Mouse (Mus musculus) Muller cell, postnatal 12 days (primary cell): ENCODE measurements around the gene Tmem150a.

ENCODE experiments used
- DNase-seq: peaks from one replicate; pipeline ENCODE4 v3.0.0-alpha.2; 2015; ENCODE audit errors: inconsistent ontology term

The Tmem150a gene

GRCm38 (mm10) chr6:72374206-72374605 is 19.0 kb downstream of the Tmem150a start:
- DNase-seq = peak; percentile 16

GRCm38 (mm10) chr6:72374820-72375563 is 19.7 kb downstream of the Tmem150a start:
- DNase-seq = no peak

- DNase-seq = no peak
Observed at GRCm38 (mm10) chr6:72378510-72379234, 23.4 kb downstream of the Tmem150a start.

GRCm38 (mm10) chr6:72379377-72380130 is 24.3 kb downstream of the Tmem150a start:
- DNase-seq = peak; percentile 44

- DNase-seq = peak; percentile 94
Observed at GRCm38 (mm10) chr6:72380131-72380770, 25.0 kb downstream of the Tmem150a start, which contains the start of gene Vamp5. Gene Vamp5, minus strand, starts transcription at chr6:72380468.

- DNase-seq = no peak
Observed at GRCm38 (mm10) chr6:72382494-72382893, 27.2 kb downstream of the Tmem150a start.

- peak; percentile 38 for DNase-seq
Observed at GRCm38 (mm10) chr6:72383142-72383820, 28.0 kb downstream of the Tmem150a start.

- DNase-seq = no peak
Observed at GRCm38 (mm10) chr6:72383952-72384351, 28.7 kb downstream of the Tmem150a start.

- no peak for DNase-seq
Observed at GRCm38 (mm10) chr6:72385258-72385657, 30.0 kb downstream of the Tmem150a start.

- no peak for DNase-seq
Observed at GRCm38 (mm10) chr6:72386561-72386960, 31.3 kb downstream of the Tmem150a start.

- DNase-seq = peak; percentile 66
Observed at GRCm38 (mm10) chr6:72387816-72388215, 32.6 kb downstream of the Tmem150a start.

GRCm38 (mm10) chr6:72388266-72388665 is 33.0 kb downstream of the Tmem150a start:
- DNase-seq = no peak

GRCm38 (mm10) chr6:72388791-72389329 is 33.6 kb downstream of the Tmem150a start:
- no peak for DNase-seq

- no peak for DNase-seq
Observed at GRCm38 (mm10) chr6:72389471-72389940, 34.3 kb downstream of the Tmem150a start.

GRCm38 (mm10) chr6:72389941-72390771 is 34.9 kb downstream of the Tmem150a start, which contains the start of gene Vamp8:
Gene Vamp8, minus strand, starts transcription at chr6:72390703.
- DNase-seq = peak; percentile 93

GRCm38 (mm10) chr6:72390795-72391521 is 35.7 kb downstream of the Tmem150a start:
- DNase-seq = peak; percentile 27

- no peak for DNase-seq
Observed at GRCm38 (mm10) chr6:72392341-72392740, 37.1 kb downstream of the Tmem150a start.

GRCm38 (mm10) chr6:72396837-72397251 is 41.6 kb downstream of the Tmem150a start:
- peak; percentile 19 for DNase-seq

- DNase-seq = no peak
Observed at GRCm38 (mm10) chr6:72399967-72400366, 44.7 kb downstream of the Tmem150a start.
